Mouse (Mus musculus): ENCODE results near the gene Pim3. TPM values are rescaled to one million over a fixed set of nuclear protein-coding genes. Genes with fewer than 3 reads are reported as not detected.

Pim3 gene
- polyA plus RNA-seq, 1 experiment from 2014 or later, result 73.7 TPM

GRCm38 (mm10) chr15:88896341-88896980 lies 34.5 kb downstream of the Pim3 start:
- WGBS, result 77% methylated on average over 10 of the region's 10 CpGs
- H3K4me1 ChIP-seq, result peaks cover 4% of the 10 kb centered on the region
- H3K27me3 ChIP-seq (ENCODE audit: insufficient read depth, poor library complexity, severe bottlenecking), result peaks cover 15% of the 10 kb centered on the region; the same call in 1 of the 2 replicates
- no peak for DNase-seq (ENCODE audit: low spot score)
- no peaks in the 10 kb centered on the region for H3K36me3 ChIP-seq
- H3K9me3 ChIP-seq, result no peaks in the 10 kb centered on the region
- no peak overlapping the region for H3K4me3 ChIP-seq
- H3K27ac ChIP-seq, result no peak overlapping the region

DNA sequence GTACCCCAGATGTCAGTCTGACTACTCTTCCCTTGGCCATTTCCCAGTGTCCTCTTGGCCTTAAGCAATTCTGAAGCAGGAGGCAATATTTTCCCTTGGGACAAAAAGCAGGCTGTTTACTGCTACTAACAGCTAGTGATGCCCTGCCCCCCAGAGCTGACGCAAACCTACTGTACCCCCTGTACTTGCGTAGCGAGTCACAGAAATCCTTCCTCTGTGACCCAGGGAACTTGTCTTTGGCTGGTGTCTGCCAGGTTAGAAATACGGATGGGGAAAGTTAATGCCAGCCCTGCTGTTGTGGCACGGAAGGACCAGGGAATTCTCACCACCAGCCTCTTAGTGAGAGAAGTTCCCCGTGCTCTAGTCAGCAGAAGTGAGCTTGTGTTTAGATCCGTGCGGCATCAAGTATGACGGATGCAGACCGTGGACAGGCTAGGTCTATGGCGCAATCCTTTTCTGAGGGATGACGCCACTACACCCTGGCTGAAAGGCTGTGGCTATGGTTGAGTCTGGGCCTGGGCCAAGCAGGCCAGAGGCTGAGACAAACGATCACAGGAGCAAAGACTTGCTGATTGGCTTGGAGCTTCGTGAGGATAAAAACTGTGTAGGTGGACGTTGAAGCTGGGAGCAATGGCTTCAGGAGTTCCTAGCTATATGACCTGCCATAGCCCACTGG lies 40.4 kb downstream of the Pim3 start:
- Histone ChIP-seq H3K4me3 (no peak overlapping the region), H3K27ac (no peak overlapping the region), H3K4me1 (no peaks in the 10 kb centered on the region), H3K9me3 (no peaks in the 10 kb centered on the region), H3K27me3 (ENCODE audit: insufficient read depth, poor library complexity, severe bottlenecking) (no peaks in the 10 kb centered on the region), H3K36me3 (no peaks in the 10 kb centered on the region)
- no peak for DNase-seq (ENCODE audit: low spot score)
- WGBS, result 83% methylated on average over 15 of the region's 15 CpGs

- Histone ChIP-seq H3K27me3 (ENCODE audit: insufficient read depth, poor library complexity, severe bottlenecking) (no peaks in the 10 kb centered on the region), H3K9me3 (no peaks in the 10 kb centered on the region), H3K4me1 (no peaks in the 10 kb centered on the region), H3K27ac (no peak overlapping the region), H3K4me3 (no peak overlapping the region), H3K36me3 (no peaks in the 10 kb centered on the region)
- WGBS, result 81% methylated on average over 1 of the region's 1 CpGs
- no peak for DNase-seq (ENCODE audit: low spot score)
Observed at GRCm38 (mm10) chr15:88903086-88903485, 41.1 kb downstream of the Pim3 start.

- DNase-seq (ENCODE audit: low spot score), result no peak
- Histone ChIP-seq H3K9me3 (no peaks in the 10 kb centered on the region), H3K27ac (no peak overlapping the region), H3K36me3 (no peaks in the 10 kb centered on the region), H3K4me3 (no peak overlapping the region), H3K27me3 (ENCODE audit: insufficient read depth, poor library complexity, severe bottlenecking) (no peaks in the 10 kb centered on the region), H3K4me1 (no peaks in the 10 kb centered on the region)
- WGBS, result 78% methylated on average over 14 of the region's 14 CpGs
Observed at GRCm38 (mm10) chr15:88904056-88904811, 42.2 kb downstream of the Pim3 start.

- WGBS, result 65% methylated on average over 4 of the region's 4 CpGs
- Histone ChIP-seq H3K4me1 (no peaks in the 10 kb centered on the region), H3K27me3 (ENCODE audit: insufficient read depth, poor library complexity, severe bottlenecking) (no peaks in the 10 kb centered on the region), H3K27ac (no peak overlapping the region), H3K4me3 (no peak overlapping the region), H3K36me3 (no peaks in the 10 kb centered on the region), H3K9me3 (no peaks in the 10 kb centered on the region)
- DNase-seq (ENCODE audit: low spot score), result no peak
Observed at GRCm38 (mm10) chr15:88906347-88906746, 44.4 kb downstream of the Pim3 start.

GRCm38 (mm10) chr15:88915046-88915445 lies 53.1 kb downstream of the Pim3 start:
- Histone ChIP-seq H3K36me3 (no peaks in the 10 kb centered on the region), H3K4me1 (no peaks in the 10 kb centered on the region), H3K27me3 (ENCODE audit: insufficient read depth, poor library complexity, severe bottlenecking) (no peaks in the 10 kb centered on the region; the same call in 1 of the 2 replicates), H3K27ac (no peak overlapping the region), H3K4me3 (no peak overlapping the region), H3K9me3 (no peaks in the 10 kb centered on the region)
- peak; percentile 65 for DNase-seq (ENCODE audit: low spot score)
- 86% methylated on average over 7 of the region's 7 CpGs for WGBS

Other genes with a start within 250 kb of the Pim3 start
- gene Brd1, start 128.0 kb upstream of the Pim3 start, polyA plus RNA-seq (2016; fragmentation: Nextera tagmentation; extraction: Ambion mirVana), result 12.1 and 18.8 TPM in 2 replicates
- gene Zbed4, start 110.5 kb upstream of the Pim3 start, polyA plus RNA-seq (2016; fragmentation: Nextera tagmentation; extraction: Ambion mirVana), result 24.9 and 26.2 TPM in 2 replicates
- gene Alg12, start 42.9 kb upstream of the Pim3 start, polyA plus RNA-seq (2016; fragmentation: Nextera tagmentation; extraction: Ambion mirVana), result 14.6 and 15.2 TPM in 2 replicates
- gene Creld2, start 42.5 kb upstream of the Pim3 start, polyA plus RNA-seq (2016; fragmentation: Nextera tagmentation; extraction: Ambion mirVana), result 98.6 and 126 TPM in 2 replicates
- not detected in 2 replicates for gene Ttll8, start 92.2 kb downstream of the Pim3 start, polyA plus RNA-seq (2016; fragmentation: Nextera tagmentation; extraction: Ambion mirVana)
- gene Mlc1, start 116.8 kb downstream of the Pim3 start, polyA plus RNA-seq (2016; fragmentation: Nextera tagmentation; extraction: Ambion mirVana), result not detected in 2 replicates
- 45.0 and 85.0 TPM in 2 replicates for gene Mov10l1, start 120.7 kb downstream of the Pim3 start, polyA plus RNA-seq (2016; fragmentation: Nextera tagmentation; extraction: Ambion mirVana)
- 1.8 and 1.9 TPM in 2 replicates for gene Panx2, start 197.5 kb downstream of the Pim3 start, polyA plus RNA-seq (2016; fragmentation: Nextera tagmentation; extraction: Ambion mirVana)
- gene Trabd, start 212.9 kb downstream of the Pim3 start, polyA plus RNA-seq (2016; fragmentation: Nextera tagmentation; extraction: Ambion mirVana), result 63.0 and 67.6 TPM in 2 replicates
- 9.5 and 11.8 TPM in 2 replicates for gene Selenoo, start 226.9 kb downstream of the Pim3 start, polyA plus RNA-seq (2016; fragmentation: Nextera tagmentation; extraction: Ambion mirVana)